Mouse (Mus musculus) myocyte (in vitro differentiated cells): ENCODE data around the gene Pdhx. TPM values are rescaled to one million over a fixed set of nuclear protein-coding genes. Genes with fewer than 3 reads are reported as not detected.

Experiments used
- H3K27me3 ChIP-seq: one replicate; pipeline ENCODE4 v1.6.1; 2011; ENCODE audit not compliant: control insufficient read depth, insufficient read depth, insufficient read length
- H3K36me3 ChIP-seq: one replicate; pipeline ENCODE4 v1.6.1; 2011; ENCODE audit not compliant: control insufficient read depth, insufficient read depth
- H3K4me2 ChIP-seq: one replicate; pipeline ENCODE4 v1.6.1; 2011; ENCODE audit warnings: low read depth, control low read depth
- H3K4me3 ChIP-seq: one replicate; pipeline ENCODE4 v1.5.1; 2011; ENCODE audit warnings: mild to moderate bottlenecking, control low read depth, moderate library complexity
- H3K79me2 ChIP-seq: one replicate; pipeline ENCODE4 v1.6.1; 2011; ENCODE audit not compliant: control insufficient read depth, insufficient read depth
- H3ac ChIP-seq: one replicate; pipeline ENCODE4 v1.6.1; 2011; ENCODE audit not compliant: control insufficient read depth, insufficient read length
- CEBPB ChIP-seq: IDR thresholded peaks from 2 replicates; pipeline ENCODE4 v1.6.1; 2011; ENCODE audit warnings: mild to moderate bottlenecking, moderate library complexity; ENCODE audit not compliant: poor library complexity, insufficient read depth, severe bottlenecking
- E2F4 ChIP-seq: IDR thresholded peaks from one replicate; pipeline ENCODE4 v1.6.1; 2011; ENCODE audit warnings: mild to moderate bottlenecking, control low read depth, moderate library complexity; ENCODE audit not compliant: insufficient read depth
- MAX ChIP-seq: IDR thresholded peaks from one replicate; pipeline ENCODE4 v1.6.1; 2011; ENCODE audit warnings: low read depth, mild to moderate bottlenecking, control low read depth
- MYOD1 ChIP-seq, 3 experiments: IDR thresholded peaks; one replicate each; pipeline ENCODE4 v1.6.1; 2011; ENCODE audit warnings: control low read depth in 2 of 3, low read depth in 2 of 3, mild to moderate bottlenecking in 2 of 3, moderate library complexity in 1 of 3; ENCODE audit not compliant: insufficient read length in 2 of 3, control insufficient read depth in 1 of 3
- MYOG ChIP-seq, 3 experiments: IDR thresholded peaks; one replicate each; pipeline ENCODE4 v1.6.1; 2011; ENCODE audit warnings: control low read depth in 2 of 3, low read depth in 2 of 3, mild to moderate bottlenecking in 2 of 3; ENCODE audit not compliant: insufficient read length in 2 of 3, control insufficient read depth in 1 of 3, insufficient read depth in 1 of 3
- POLR2A ChIP-seq: IDR thresholded peaks from one replicate; pipeline ENCODE4 v1.6.1; 2011; ENCODE audit warnings: low read depth, mild to moderate bottlenecking, control low read depth, moderate library complexity; ENCODE audit not compliant: insufficient read length
- POLR2AphosphoS2 ChIP-seq: IDR thresholded peaks from one replicate; pipeline ENCODE4 v1.6.1; 2011; ENCODE audit warnings: low read depth, control low read depth; ENCODE audit not compliant: insufficient read length
- REST ChIP-seq: IDR thresholded peaks from one replicate; pipeline ENCODE4 v1.6.1; 2011; ENCODE audit warnings: mild to moderate bottlenecking, control low read depth, moderate library complexity; ENCODE audit not compliant: insufficient read depth, insufficient read length
- SRF ChIP-seq: IDR thresholded peaks from one replicate; pipeline ENCODE4 v1.6.1; 2011; ENCODE audit warnings: low read depth; ENCODE audit not compliant: control insufficient read depth, insufficient read length
- TCF12 ChIP-seq: IDR thresholded peaks from one replicate; pipeline ENCODE4 v1.6.1; 2011; ENCODE audit warnings: mild to moderate bottlenecking, control low read depth; ENCODE audit not compliant: poor library complexity, insufficient read depth, severe bottlenecking
- TCF3 ChIP-seq: IDR thresholded peaks from one replicate; pipeline ENCODE4 v1.6.1; 2011; ENCODE audit warnings: low read depth, control low read depth; ENCODE audit not compliant: insufficient read length
- USF1 ChIP-seq: IDR thresholded peaks from one replicate; pipeline ENCODE4 v1.6.1; 2011; ENCODE audit warnings: low read depth, mild to moderate bottlenecking, control low read depth, moderate library complexity
- polyA plus RNA-seq: library from polyadenylated mRNA; unstranded; fragments of >200 nt; fragmentation: generic; extraction: Trizol; gene quantifications from one replicate; pipeline ENCODE4 v1.2.1, GENCODE M21; 2012; ENCODE audit warnings: missing spikeins

Gene Pdhx
- polyA plus RNA-seq: 37.4 TPM

DNA sequence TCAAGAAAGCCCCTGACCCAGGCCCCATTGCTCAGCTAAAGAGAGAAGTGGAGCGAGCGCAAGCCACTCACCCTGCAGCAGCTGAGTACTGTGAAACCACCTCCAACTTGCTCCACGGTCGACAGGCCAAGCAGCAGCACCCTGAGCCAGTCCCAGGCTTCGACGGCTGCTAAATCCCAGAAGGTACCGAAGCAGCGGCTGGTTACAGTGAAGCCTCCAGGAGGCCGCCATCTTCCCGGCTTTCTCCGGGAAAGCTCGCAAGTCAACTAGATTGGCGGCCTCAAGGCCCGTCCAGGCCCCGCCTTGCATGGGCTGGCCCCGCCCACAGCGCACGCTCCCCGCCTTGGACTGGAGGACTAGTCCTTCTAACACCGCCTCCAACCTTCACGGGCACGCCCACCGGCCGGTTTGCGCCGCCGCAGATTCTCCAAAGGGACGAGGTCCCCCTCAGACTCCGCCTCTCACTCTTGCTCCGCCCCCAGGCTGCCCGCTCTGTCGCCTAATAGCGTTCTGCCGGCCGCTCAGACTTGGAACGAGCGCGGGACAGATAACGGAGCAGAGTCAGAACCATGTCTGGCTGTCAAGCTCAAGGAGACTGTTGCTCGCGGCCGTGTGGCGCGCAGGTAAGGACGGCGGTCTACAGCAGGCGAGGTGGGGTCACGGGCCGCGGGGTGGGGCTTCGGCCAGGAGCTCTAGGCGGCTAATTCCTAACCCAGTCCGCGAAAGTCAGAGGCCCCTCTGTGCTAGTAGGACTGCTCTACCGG is at the start of gene Pdhx, which contains the start of gene Apip:
Gene Pdhx, minus strand, starts transcription at position 295 of the 764 bp plus-strand sequence.
Gene Apip, plus strand, starts transcription at position 457 of the 764 bp plus-strand sequence.
- TF ChIP-seq MYOG (IDR thresholded peaks at IDR 0.05; ENCODE audit: control insufficient read depth in 1 of 3, insufficient read depth in 1 of 3, insufficient read length in 2 of 3, low read depth in 2 of 3) (no peak), POLR2AphosphoS2 (peak; percentile 60), POLR2A (peak; percentile 71), E2F4 (no peak), SRF (peak; percentile 79)
- H3ac ChIP-seq: peak within 1 kb of the TSS; percentile 86
- H3K4me3 ChIP-seq: peak within 1 kb of the TSS; percentile 81
- H3K27me3 ChIP-seq: no peaks in the 10 kb centered on the region
- no peaks in the 10 kb centered on the region for H3K36me3 ChIP-seq
- H3K79me2 ChIP-seq: peaks cover 46% of the 10 kb centered on the region
- peak within 1 kb of the TSS; percentile 92 for H3K4me2 ChIP-seq

GRCm38 (mm10) chr2:103119197-103119854 is 46.0 kb upstream of the Pdhx start:
- TF ChIP-seq MYOD1 (IDR thresholded peaks at IDR 0.05; ENCODE audit: control insufficient read depth in 1 of 3, insufficient read length in 2 of 3, low read depth in 2 of 3) (no peak), MAX (no peak), MYOG (IDR thresholded peaks at IDR 0.05; ENCODE audit: control insufficient read depth in 1 of 3, insufficient read depth in 1 of 3, insufficient read length in 2 of 3, low read depth in 2 of 3) (no peak), CEBPB (no peak), POLR2AphosphoS2 (no peak), POLR2A (no peak), E2F4 (no peak), USF1 (no peak)
- H3K27me3 ChIP-seq: peaks cover 21% of the 10 kb centered on the region
- no peak overlapping the region for H3K4me3 ChIP-seq
- no peaks in the 10 kb centered on the region for H3K36me3 ChIP-seq
- no peak overlapping the region for H3K4me2 ChIP-seq
- no peak overlapping the region for H3ac ChIP-seq
- no peaks in the 10 kb centered on the region for H3K79me2 ChIP-seq

DNA sequence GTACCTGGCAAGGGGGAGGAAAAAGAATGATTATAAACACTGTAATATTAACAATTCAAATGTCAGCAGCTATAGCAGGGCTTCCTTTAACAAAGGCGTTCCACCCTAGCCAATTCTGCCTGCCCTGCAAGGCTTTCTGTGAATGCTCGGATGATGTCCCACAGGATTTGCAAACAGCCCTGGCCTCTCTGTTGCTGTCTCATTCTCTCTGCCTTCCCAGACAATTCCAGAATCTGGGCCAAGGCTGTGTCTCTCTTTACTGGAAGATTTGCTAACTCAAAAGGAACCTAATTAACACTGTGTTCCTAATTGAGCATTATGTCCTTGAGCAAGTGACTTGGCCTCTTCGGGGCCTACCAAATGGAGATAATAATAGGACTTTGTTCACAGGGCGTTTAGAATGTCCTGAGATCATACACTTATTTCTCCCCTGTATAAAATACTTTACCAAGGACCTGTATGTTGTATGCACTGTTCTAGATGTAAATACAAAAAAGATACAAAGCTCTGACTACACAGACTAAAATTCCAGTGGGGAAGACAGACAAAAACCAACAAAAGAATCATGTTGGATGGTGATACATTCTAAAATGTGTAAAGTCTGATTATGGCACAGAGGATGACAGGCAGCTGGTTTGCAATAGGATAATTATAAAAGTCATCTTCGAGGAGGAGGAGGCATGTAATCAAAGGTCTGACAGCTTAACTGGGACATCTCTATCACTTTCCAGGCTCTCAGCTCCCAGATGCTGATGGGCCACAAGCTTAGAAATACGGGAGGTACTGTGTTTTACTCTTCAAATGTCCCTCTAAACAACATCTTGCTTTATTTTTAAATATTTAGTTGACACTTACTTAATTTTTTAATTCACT is 45.2 kb upstream of the Pdhx start:
- Histone ChIP-seq H3K4me2 (no peak overlapping the region), H3K36me3 (no peaks in the 10 kb centered on the region), H3K79me2 (no peaks in the 10 kb centered on the region), H3ac (no peak overlapping the region), H3K4me3 (no peak overlapping the region), H3K27me3 (peaks cover 21% of the 10 kb centered on the region)
- TF ChIP-seq CEBPB: no peak
- TF ChIP-seq USF1: no peak
- no peak for TF ChIP-seq REST
- no peak for TF ChIP-seq E2F4
- TF ChIP-seq SRF: no peak
- no peak for TF ChIP-seq POLR2AphosphoS2
- no peak for TF ChIP-seq POLR2A
- TF ChIP-seq TCF3: no peak
- TF ChIP-seq MAX: no peak
- no peak for TF ChIP-seq MYOD1 (IDR thresholded peaks at IDR 0.05; ENCODE audit: control insufficient read depth in 1 of 3, insufficient read length in 2 of 3, low read depth in 2 of 3)
- no peak for TF ChIP-seq TCF12
- no peak for TF ChIP-seq MYOG (IDR thresholded peaks at IDR 0.05; ENCODE audit: control insufficient read depth in 1 of 3, insufficient read depth in 1 of 3, insufficient read length in 2 of 3, low read depth in 2 of 3)

DNA sequence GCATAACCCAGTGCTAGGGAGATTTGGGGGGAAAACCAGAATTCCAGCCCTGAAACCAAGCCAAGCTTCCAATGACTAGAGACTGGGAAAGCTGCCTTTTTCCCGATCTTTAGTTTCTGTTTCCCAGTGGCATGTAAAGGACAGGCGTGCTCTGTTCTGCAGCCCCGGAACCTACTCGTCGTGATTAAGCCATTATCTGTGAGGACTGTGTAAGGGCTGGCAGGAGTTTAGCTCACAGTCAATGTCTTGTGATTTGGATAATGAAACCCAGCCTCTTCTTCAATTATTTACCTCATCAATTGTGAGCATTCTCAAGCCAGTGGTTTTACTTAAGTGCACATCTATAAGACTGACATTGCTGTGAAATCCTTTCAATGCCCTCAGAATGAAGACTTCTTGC is 43.9 kb upstream of the Pdhx start:
- no peak overlapping the region for H3K4me3 ChIP-seq
- TF ChIP-seq MAX: no peak
- TF ChIP-seq POLR2A: no peak
- TF ChIP-seq POLR2AphosphoS2: no peak
- TF ChIP-seq MYOD1 (IDR thresholded peaks at IDR 0.05; ENCODE audit: control insufficient read depth in 1 of 3, insufficient read length in 2 of 3, low read depth in 2 of 3): no peak
- no peak for TF ChIP-seq TCF12
- no peak for TF ChIP-seq REST
- no peak for TF ChIP-seq USF1
- TF ChIP-seq CEBPB: no peak
- TF ChIP-seq SRF: no peak
- peaks cover 21% of the 10 kb centered on the region for H3K27me3 ChIP-seq
- peak overlapping the region; percentile 8 for H3K4me2 ChIP-seq
- H3ac ChIP-seq: no peak overlapping the region
- no peaks in the 10 kb centered on the region for H3K79me2 ChIP-seq
- no peaks in the 10 kb centered on the region for H3K36me3 ChIP-seq
